Mouse (Mus musculus) layer of hippocampus, adult 18-20 months (tissue): ENCODE measurements around the gene Pop7. TPM values are rescaled to one million over a fixed set of nuclear protein-coding genes. Genes with fewer than 3 reads are reported as not detected.

Source experiments
- DNase-seq, 2 experiments: peaks; one replicate each; pipeline ENCODE4 v3.0.0; 2022; ENCODE audit warnings: low spot score in 2 of 2
- long read RNA-seq: library from polyadenylated mRNA; stranded (forward); transcript quantifications from one replicate; pipeline ENCODE4 v2.0.0, GENCODE M21; 2021
- total RNA-seq, 2 experiments: library from RNA; stranded (reverse); gene quantifications; 2 replicates each; pipeline ENCODE4 v1.2.3; 2021

Gene Pop7
- total RNA-seq = 10 to 100 TPM; 33.2 to 34.6 TPM
- long read RNA-seq, transcript Pop7-201 (2 exons, 881 nt) = major isoform, 8 of 11 reads
- long read RNA-seq, partial matches to known transcripts = 0 of 11 reads
- long read RNA-seq, other reads (novel, unspliced or antisense) = 0 of 11 reads

DNA sequence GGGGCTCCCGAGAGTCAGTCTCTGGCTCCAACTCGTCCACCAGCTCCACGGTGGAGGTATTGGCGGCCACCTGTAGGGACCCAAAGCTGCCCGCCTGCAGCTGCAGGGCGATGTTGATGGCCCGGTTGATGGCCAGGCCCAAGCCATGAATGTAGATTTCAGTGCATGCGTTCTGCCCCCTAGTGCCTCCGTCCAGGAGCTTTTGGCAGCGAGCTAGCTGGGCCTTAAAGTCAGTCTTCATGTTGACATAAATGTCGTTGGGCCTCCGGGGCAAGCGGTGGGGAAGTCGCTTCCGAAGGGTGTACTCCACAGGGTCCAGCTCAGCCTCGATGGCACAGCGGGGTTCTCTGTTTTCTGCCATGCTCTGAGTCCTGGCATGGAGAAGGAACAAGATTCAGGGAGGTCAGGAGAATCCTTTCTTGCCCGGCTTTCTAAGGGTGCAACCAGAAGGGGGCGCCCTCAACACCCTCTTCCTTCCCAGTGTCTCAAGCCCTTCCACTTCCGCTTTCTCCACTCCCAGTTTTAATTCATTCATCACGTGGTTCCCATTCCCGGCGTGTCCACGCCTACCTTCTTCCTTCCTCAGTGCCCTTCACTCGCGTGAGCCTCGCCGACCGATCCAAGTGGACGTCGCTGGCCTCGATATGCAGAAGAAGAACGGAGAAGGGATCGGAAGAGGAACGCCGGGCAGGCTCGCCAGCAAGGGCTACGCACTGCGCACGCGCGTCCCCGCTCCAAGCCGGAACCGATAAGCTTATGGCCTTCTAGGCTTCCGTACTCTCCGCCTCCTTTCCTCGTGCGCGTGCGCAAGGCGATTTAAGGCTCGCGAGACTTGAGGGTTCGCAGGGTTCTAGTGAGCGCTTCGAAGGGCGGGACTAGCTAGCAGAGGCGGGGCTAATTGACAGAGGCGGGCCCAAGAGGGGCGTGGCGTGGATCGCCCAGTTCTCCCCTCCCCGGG lies at the start of gene Pop7:
Gene Pop7 (minus strand): TSS at position 810 of the 958 bp plus-strand sequence.
- DNase-seq = peak; percentile 99 to 100

DNA sequence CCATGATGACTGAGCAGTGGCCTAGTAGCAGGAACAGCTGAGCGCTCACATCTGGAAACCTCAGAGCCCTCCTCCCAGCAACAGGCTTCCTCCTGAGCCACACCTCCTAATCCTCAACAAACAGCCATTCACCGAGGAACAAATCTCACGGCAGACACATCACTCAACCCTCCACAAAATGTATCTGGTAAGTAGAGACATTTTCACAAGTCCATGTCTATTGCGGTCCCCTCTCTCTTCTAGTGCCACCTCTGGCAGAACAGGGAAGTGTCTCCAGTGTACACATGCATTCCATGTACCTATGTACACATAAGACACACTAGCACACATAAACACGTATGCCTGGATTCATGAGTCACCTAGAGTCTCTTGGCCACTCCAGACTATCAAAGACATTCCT lies 48.8 kb upstream of the Pop7 start:
- no peak for DNase-seq

GRCm38 (mm10) chr5:137549840-137550239 lies 47.5 kb upstream of the Pop7 start:
- DNase-seq = no peak

- no peak for DNase-seq
These were observed 43.3 kb upstream of the Pop7 start for GRCm38 (mm10) chr5:137545596-137545995.

GRCm38 (mm10) chr5:137544926-137545325 lies 42.6 kb upstream of the Pop7 start:
- no peak for DNase-seq

GRCm38 (mm10) chr5:137541768-137542540 lies 39.6 kb upstream of the Pop7 start:
- DNase-seq = no peak

- no peak for DNase-seq
These were observed 38.7 kb upstream of the Pop7 start for GRCm38 (mm10) chr5:137540991-137541390.

DNA sequence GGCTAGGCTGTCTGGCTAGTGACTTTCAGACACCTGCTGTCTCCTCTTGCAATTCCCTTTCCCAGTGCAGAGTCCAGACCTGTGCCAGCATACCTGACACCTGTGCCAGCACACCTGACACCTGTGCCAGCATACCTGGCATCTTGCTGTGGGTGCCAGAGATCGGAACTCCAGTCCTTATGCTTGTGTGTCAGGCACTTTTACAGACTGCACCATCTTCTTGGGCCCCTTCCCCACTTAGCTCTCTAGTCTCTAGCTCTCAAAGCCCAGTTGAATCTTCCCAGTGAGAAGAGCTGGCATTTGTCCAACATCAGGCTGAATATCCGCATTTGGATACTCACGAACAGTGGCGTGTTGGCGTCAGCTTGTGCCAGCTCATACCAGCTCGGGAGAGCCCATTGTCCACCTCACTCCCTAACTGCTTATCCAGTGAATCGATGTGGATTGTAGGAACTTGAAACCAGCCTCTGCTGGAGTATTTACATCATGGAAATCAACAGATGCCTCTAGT lies 37.0 kb upstream of the Pop7 start:
- no peak for DNase-seq

DNA sequence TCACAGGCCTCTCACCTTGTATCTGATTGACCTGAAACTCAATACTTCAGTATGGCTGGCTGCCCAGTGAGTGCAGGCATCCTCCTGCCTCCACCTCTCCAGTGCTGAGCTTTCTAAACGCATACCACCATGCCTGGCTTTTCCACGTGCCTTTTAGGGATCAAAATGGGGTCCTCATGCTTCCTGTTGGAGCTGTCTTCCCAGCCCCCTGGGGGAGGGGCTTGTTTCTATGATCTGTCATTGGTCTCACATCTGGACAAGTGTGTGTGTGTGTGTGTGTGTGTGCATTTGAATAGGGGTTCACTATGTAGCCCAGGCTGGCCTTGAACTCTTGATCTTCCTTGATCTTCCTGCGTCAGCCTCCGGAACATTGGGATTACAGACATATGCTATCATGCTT lies 35.1 kb upstream of the Pop7 start:
- DNase-seq = no peak

DNA sequence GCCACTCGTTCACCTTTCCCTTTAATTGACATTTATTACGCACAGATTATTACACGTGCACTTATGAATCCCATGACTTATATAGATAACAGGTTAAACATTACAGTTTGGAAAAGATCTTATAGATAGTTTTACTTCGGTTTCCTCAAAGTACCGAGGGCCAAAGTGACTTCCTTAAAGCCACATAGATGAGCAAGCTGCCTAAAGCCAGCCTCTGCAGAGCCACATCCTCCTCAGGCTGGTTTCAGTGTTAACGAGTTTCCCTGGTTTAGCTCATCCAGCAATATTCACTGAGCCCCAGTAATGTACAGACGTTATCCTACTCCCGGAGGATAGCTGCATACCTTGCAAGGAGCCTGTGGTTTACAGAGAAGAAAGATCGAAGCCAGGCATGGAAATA lies 33.0 kb upstream of the Pop7 start:
- no peak for DNase-seq

DNA sequence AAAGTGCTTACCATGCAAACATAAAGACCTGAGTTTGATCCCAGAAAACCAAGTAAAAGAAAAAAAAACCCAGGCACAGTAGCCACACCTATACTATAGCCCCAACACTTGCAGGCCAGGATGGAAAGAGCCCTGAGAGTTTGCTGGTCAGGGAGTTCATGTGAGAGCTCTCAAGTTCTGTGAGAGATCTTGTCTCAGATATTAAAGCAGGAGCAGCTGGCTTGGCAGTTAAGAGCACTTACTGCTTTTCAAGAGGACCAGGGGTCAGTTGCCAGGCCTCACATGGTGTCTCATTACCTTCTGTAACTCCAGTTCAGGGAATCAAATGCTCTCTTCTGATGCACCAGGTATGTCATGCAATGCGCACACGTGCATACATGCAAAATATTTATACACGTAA lies 32.4 kb upstream of the Pop7 start:
- no peak for DNase-seq

GRCm38 (mm10) chr5:137533117-137533827 lies 31.0 kb upstream of the Pop7 start, which contains the start of the genes Epo and Gnb2:
Gene Epo (minus strand): TSS chr5:137533242.
Gene Gnb2 (minus strand): TSS chr5:137533510.
- DNase-seq = peak; percentile 94 to 97

GRCm38 (mm10) chr5:137532808-137533116 lies 30.4 kb upstream of the Pop7 start:
- DNase-seq = no peak

GRCm38 (mm10) chr5:137532131-137532807 lies 30.0 kb upstream of the Pop7 start:
- DNase-seq = no peak

- no peak for DNase-seq
These were observed 29.3 kb upstream of the Pop7 start for GRCm38 (mm10) chr5:137531414-137532130.

DNA sequence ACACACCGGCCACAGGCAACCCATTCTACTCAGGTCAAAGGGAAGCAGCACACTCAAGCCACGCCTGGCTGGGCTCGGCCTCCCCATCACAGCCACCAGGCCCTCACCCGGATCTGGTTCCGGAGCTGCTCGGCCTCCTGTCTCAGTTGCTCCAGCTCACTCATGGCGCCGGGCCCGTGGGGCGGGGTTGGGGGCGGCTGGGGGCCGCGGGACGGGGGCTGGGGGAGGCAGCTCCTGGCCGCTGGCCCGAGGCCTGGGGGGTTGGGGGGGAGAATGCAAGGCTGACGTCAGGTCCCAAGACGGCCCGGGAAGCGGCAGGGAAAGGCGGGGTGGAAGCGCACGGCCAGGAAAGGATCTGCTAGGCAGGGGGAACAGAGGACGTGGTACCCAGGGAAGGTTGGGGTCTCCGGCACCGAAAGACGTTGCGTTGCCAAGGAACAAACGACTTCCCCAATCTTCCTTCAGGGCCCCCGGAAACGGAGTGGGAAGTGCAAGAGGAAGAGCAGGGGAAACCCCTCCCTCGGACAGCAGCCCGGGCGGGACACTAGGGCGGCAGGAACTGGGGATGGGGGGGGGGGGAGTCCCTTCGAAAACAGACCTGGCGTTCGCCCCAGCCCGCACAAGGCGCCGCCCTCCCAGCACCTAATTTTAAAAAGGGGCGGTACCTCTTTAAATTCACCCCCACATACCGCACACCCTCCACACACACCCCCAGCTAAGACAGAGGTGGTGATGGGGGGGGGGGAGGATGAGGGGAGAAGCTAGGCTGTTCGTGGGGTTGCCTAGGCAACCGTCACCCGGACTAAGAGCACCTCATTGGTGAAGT lies 28.5 kb upstream of the Pop7 start:
- peak; percentile 71 to 86 for DNase-seq

DNA sequence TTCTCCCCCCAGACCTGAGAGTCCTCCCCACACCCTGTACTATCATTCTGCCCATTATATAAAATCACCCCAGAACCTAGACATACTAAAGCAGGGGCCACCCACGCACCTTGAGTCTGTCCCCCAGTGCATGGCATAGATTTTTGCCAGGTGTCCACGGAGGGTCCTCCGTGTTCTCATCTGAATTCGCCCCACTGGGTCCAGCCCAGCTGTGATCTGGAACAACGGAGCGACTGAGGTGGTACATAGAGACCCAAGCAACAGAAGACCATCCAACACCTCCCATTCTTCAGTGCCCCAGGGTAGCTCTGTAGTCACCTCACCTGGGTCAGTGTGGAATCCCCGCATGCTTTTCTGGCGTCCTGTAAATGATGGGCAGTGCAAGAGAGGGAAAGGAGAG lies 27.8 kb upstream of the Pop7 start:
- DNase-seq = no peak

DNA sequence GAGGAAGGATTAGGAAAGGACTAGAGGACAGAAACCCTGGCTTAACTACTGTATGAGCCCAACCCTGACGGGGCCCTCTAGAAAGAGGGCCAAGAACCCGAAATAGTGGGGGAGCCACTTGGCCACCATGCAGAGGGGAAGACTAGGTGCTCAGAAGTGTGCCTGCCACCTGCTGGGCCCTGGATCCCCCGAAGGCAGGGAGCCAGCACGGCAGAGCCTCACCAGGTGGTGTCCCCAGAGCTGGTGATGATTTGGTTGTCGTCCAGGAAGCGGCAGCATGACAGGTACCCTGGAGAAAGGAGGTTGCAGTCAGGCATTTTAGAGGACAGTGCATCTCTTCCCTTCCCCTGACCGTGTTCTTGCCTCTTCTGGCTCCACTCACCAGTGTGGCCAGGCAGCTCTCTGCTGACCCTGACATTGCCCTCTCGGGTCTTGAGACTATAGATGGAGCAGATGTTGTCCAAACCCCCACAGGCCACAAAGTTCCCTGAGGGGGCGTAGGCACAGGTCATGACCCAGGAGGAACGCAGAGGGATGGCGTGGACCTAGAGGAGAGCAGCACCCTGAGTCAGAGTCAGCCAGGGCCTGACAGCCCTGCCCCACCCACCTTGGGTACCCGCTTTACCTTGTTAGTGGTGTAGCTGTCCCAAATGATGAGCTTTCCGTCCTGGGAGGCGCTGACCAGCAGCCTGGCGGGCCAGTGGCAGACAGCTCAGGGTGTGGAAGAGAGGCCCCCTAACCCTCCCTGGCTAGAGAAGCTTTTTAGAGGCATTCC lies 27.1 kb upstream of the Pop7 start:
- no peak for DNase-seq
